Mouse (Mus musculus) urinary bladder, postnatal 4 days (tissue): Measurements from ENCODE around the gene Olfr791.

Source experiments
- DNase-seq, 2 experiments: peaks; one replicate each; pipeline ENCODE4 v3.0.0; 2021 to 2022; ENCODE audit warnings: low spot score in 2 of 2

Olfr791 gene

DNA sequence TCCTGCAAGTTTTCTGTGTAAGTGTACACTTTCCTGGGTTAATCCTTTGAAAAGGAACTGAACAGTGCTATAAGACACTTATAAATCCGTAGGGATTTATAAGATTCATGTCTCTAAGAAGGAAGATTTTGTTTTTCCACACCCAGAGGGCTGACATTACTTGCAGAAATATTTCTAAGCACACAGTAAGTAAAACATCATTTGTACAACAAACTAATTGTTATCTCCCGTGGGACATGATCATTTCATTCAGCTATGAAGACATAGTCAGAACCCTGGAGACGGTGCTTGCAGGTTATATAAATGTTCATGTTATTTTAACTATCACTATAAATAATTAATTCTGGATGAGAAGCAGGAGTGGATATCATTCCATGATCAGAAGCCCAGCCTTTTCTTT, at the start of gene Olfr791:
Gene Olfr791, plus strand, starts transcription at position 301 of the 400 bp plus-strand sequence.
- DNase-seq, result no peak

DNA sequence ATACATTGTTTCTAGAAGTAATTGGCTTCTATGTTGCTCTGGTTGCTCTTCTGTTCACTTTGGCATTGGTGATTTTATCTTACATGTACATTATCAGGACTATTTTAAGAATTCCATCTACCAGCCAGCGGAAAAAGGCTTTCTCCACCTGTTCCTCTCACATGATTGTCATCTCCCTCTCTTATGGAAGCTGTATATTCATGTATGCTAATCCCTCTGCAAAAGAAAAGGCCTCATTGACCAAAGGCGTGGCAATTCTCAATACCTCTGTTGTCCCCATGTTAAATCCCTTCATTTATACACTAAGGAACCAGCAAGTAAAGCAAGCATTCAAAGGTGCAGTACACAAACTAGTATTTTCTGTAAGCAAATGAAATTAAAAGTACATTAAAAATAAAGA, 48.3 kb upstream of the Olfr791 start:
- DNase-seq, result no peak

DNA sequence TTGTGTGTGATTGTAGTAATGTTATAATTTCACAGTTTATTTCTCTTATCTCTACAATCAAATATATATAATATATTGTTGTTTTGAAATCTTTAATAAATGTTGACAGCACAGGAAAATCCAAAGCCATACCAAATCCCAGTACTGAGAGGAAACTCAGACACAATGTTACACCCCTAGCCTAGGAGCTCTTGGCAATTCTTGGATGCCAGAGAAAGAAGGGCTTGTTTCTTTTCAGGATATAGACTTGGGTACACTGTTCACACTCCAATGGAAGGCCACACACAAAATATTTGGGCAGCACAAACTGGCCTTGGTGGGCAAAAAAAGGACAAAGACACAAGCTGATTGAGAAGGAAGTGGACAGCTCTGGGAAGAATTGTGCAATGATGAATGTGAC, 47.9 kb upstream of the Olfr791 start:
- no peak for DNase-seq

DNA sequence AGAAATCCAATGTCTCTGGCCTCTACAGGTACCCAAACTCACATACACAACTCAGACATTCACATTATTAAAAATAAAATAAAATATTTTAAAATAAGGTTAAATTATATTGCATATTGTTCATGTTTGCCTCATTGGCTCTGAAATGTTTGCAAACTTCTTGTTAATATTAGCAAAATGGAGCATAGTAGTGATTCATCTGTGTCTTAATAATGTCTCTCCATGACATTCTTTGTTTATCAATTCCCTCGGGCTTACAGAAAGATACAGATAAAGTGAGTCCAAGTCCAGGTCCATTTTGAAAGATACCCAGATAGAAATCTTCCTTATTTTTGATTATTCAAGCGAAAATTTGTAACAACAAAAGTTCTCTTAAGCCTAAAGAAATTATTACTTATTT, 37.1 kb upstream of the Olfr791 start, which contains the start of gene Olfr789:
Gene Olfr789, plus strand, starts transcription at position 301 of the 400 bp plus-strand sequence.
- no peak for DNase-seq

DNA sequence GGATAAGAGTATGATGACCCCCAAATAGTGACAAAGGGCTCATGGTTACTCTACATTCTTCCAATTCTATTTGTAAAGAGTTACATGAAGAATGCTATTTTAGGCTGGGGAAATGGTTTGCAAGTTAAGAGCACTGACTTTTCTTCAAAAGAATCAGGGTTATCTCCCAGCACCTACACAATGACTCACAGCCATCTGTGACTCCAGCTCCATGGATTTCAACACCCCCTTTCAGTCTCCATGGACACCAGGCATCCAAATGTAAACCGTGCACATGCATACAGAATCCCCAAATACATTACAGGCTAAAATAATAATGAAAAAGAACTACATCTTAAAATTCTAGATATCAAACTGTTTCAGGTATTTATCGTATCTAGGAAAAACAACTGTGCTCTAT, 31.5 kb upstream of the Olfr791 start:
- no peak for DNase-seq

DNA sequence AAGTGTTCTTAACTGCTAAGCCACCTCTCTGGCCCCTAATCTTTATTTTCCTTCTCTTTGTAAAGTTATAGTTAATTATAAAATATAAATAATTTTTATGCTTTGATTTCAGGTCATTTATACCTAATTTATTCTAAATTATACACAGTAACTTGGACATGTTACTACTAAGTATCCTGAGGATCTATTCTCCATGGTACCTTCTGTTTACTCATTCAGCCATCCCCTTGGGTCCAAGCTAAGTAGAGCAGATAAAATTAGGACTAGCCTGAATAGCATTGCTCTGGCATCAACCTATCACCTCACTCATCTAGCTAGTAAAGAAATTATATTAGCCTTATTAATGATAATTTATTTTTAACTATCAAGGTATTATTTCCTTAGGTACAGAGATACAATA, 23.4 kb upstream of the Olfr791 start, which contains the start of gene Olfr790:
Gene Olfr790, plus strand, starts transcription at position 301 of the 400 bp plus-strand sequence.
- no peak for DNase-seq

DNA sequence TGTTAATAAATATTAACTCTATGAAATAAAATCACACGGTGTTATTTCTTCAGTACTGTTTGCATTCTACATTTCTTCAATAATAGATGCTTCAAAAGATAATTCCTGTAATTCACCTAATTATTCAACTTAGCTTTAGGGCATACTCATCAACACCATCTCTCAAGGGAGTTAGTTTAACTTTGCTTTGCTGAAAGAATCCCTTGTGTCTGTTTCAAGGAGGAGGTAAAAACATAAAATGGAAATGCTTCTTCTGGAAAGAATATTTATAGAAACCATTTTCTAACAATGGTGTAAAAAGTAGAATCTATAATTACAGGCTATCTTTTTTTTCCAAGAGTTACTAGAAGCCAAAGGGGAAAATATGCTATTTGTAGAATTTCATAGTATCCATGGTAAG, 17.3 kb downstream of the Olfr791 start, which contains the start of gene Olfr792:
Gene Olfr792, plus strand, starts transcription at position 301 of the 400 bp plus-strand sequence.
- no peak for DNase-seq

DNA sequence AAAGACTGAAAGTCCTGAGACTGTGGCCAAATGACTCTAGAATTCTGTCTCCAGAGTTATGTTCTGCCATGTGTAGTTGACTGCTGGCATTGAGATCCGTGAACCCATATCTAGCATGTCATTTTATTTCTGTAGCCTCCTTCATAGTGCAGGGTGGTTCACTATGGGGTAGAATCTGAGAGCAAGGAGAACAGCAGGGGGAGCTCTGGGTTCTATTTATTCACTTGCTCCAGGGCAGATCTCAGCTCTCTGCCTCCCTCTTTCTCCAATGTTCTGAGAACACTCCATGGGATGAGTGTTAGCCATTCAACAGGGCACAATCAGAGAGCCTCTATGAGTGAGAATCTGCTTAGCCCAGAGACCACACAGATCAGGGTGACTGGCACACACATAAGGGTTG, 27.8 kb downstream of the Olfr791 start:
- DNase-seq, result no peak

DNA sequence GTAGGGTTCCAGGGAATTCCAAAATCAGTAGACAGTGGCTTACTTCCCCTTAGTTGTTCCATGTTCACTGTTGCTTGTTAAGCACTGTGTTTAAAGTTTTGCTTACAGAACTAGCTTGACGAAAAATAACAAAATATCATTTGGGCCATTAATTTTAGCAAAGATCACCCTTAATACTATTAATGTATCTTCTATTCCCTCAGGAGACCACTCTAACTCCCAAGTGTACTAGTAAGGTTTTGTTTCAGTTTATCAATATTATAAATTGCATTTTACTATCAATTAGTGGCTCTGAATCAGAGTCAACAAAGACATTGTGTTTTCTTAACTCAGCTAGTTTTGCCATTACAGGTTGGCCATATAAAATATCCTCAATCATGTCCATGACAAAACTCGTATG, 45.8 kb downstream of the Olfr791 start, which contains the start of gene Olfr794:
Gene Olfr794, plus strand, starts transcription at position 301 of the 400 bp plus-strand sequence.
- DNase-seq, result no peak

DNA sequence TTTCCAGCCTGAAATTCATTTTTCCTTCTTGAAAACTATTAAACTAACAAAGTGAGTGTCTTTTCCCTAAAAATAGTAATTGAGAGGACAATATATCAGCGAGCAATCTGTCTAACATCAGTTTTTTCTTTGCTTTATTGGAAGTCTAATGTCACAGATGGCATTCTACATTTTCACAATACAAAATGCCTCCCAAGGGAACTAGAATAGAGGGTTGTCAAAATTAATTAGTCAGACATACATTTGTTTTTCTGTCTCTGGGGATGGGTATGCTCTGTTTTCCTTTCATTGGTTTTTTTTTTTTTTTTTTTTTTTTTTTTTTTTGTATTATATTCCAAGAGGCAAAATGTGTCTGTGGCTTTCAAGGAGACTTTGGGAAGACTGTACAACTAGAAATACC, 55.5 kb downstream of the Olfr791 start:
- DNase-seq, result no peak
